Mouse (Mus musculus) hindbrain, postnatal 0 days (tissue): ENCODE measurements at regions not wholly inside any gene's neighbourhood (a gene's known extent, or its start where the extent isn't known, plus 50 kb on each side); places are given as distances from the start of the nearest gene placed in this dataset.

Experiments used
- ATAC-seq: fragments of 200-750 bp; cut with Nextera tagmentation; 2 replicates; pipeline ENCODE4 v1.8.0; 2017; ENCODE audit warnings: mild to moderate bottlenecking, moderate TSS enrichment, moderate library complexity
- DNase-seq: peaks from one replicate; pipeline ENCODE4 v3.0.0-alpha.2; 2015; ENCODE audit warnings: low spot score
- H3K27ac ChIP-seq: fragments of 300-500 bp; sonication (generic); 2 replicates; pipeline ENCODE4 v1.5.1; 2014; ENCODE audit warnings: mild to moderate bottlenecking
- H3K27me3 ChIP-seq: fragments of 300-500 bp; sonication (generic); 2 replicates; pipeline ENCODE4 v1.6.1; 2014; ENCODE audit warnings: low read length, mixed read lengths; ENCODE audit not compliant: insufficient read depth
- H3K36me3 ChIP-seq: fragments of 300-500 bp; sonication (generic); 2 replicates; pipeline ENCODE4 v1.6.1; 2014; ENCODE audit warnings: low read length, mixed read lengths; ENCODE audit not compliant: insufficient read depth
- H3K4me1 ChIP-seq: fragments of 300-500 bp; sonication (generic); 2 replicates; pipeline ENCODE4 v1.6.1; 2014; ENCODE audit warnings: antibody characterized with exemption, low read length, mixed read lengths; ENCODE audit not compliant: insufficient read depth
- H3K4me2 ChIP-seq: fragments of 300-500 bp; sonication (generic); 2 replicates; pipeline ENCODE4 v1.6.1; 2014; ENCODE audit warnings: low read depth, mild to moderate bottlenecking, low read length, moderate library complexity, mixed read lengths
- H3K4me3 ChIP-seq: fragments of 300-500 bp; sonication (generic); 2 replicates; pipeline ENCODE4 v1.5.1; 2014; ENCODE audit warnings: low read length
- H3K9ac ChIP-seq: fragments of 300-500 bp; sonication (generic); replicated peaks from 2 replicates; pipeline ENCODE4 v1.6.1; 2014; ENCODE audit warnings: mild to moderate bottlenecking, low read length, moderate library complexity, mixed read lengths
- H3K9me3 ChIP-seq: fragments of 300-500 bp; sonication (generic); 2 replicates; pipeline ENCODE4 v1.6.1; 2016; ENCODE audit warnings: low read length, mixed read lengths
- CTCF ChIP-seq: IDR thresholded peaks from 2 replicates; pipeline ENCODE4 v1.5.1; 2016; ENCODE audit warnings: antibody characterized with exemption, control low read depth, low read depth
- WGBS: fragments of 180-500 bp; shearing (Covaris S2); extraction: QIAGEN DNeasy Blood & Tissue Kit; methylation state at CpG from one replicate; pipeline ENCODE4 v1.1.7; 2014; 5-methylcytosine and 5-hydroxymethylcytosine counted together

DNA sequence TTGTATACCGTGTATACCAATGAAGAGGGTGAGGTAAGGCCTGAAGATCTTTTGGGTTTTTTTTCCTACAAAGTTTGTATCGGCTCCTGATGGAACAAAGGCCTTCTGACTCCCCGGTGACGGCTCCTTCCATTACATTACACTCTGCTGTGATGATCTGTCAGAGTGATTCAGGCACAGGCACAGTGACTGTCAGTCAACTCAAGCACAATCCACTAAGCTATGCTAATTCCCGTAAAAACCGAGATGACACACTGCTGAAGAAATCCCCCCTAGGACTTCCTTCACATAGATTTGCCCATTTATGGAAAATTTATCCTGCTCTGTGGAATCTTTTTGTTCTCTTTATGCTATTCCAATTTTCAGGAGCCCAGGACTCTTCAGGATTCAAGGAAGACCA, 730.0 kb upstream of the Adgrl2 start:
- 24% methylated on average over 6 of the region's 6 CpGs for WGBS

DNA sequence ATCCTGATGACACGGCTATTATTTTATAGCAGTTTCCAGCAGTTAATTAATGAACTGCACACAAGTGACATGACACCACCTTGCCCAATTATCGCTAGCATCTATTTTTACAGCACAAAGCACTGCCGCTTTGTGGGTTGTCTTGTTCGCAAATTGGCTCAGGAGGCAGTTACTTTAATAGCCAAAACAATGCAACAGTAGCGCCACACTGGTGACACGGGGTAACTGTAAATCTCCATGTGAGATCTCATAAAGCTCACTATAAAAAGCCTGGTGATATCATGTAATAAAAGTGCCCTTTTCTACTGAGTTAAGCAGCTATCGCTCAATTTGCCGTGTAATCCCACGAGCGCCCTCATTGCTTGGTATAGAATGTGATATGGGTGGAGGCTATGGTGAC, 715.4 kb upstream of the Adgrl2 start:
- H3K27ac ChIP-seq, result no peak overlapping the region
- no peaks in the 10 kb centered on the region for H3K36me3 ChIP-seq
- ATAC-seq (0 out of 2 replicates have a peak, but pooled peaks have one; percentile 56), DNase-seq (peak; percentile 56)
- H3K9me3 ChIP-seq, result no peaks in the 10 kb centered on the region
- H3K4me2 ChIP-seq, result peak overlapping the region; percentile 38
- TF ChIP-seq CTCF, result no peak; the same call in 1 of the 2 replicates
- no peak overlapping the region for H3K9ac ChIP-seq
- WGBS, result 67% methylated on average over 10 of the region's 10 CpGs
- no peaks in the 10 kb centered on the region for H3K27me3 ChIP-seq
- H3K4me3 ChIP-seq, result peak overlapping the region; percentile 7; the same call in 1 of the 2 replicates
- no peaks in the 10 kb centered on the region for H3K4me1 ChIP-seq

More for the DNA sequence above, 730.0 kb upstream of the Adgrl2 start:
- Histone ChIP-seq H3K27me3 (no peaks in the 10 kb centered on the region), H3K4me2 (no peak overlapping the region), H3K4me3 (no peak overlapping the region), H3K9me3 (no peaks in the 10 kb centered on the region), H3K4me1 (no peaks in the 10 kb centered on the region), H3K36me3 (no peaks in the 10 kb centered on the region), H3K9ac (no peak overlapping the region), H3K27ac (no peak overlapping the region)
- DNase-seq (no peak), ATAC-seq (no peak)
- TF ChIP-seq CTCF, result no peak

DNA sequence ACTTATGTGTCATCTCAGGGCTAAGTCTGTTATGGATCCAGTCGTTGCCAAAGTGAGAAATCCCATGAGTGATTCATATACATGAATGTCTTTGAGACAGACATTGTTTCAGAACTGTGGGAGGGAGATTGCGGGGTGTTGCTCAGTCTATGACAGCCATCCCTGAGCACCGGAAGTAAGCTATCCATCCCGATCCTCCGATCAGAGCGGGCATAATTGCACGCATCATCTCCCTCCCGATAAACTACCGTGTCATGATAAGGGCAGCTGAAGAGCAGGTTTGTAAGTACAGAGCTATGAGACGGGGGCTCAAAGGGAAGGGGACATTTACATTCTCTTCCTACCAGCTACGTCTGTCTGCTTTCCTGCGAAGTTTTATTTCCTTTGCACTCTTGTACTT, 715.0 kb upstream of the Adgrl2 start:
- Histone ChIP-seq H3K4me3 (peak overlapping the region; percentile 7; the same call in 1 of the 2 replicates), H3K9me3 (no peaks in the 10 kb centered on the region), H3K27me3 (no peaks in the 10 kb centered on the region), H3K4me2 (peak overlapping the region; percentile 38), H3K36me3 (no peaks in the 10 kb centered on the region), H3K4me1 (no peaks in the 10 kb centered on the region), H3K27ac (no peak overlapping the region), H3K9ac (no peak overlapping the region)
- DNase-seq (no peak), ATAC-seq (0 out of 2 replicates have a peak, but pooled peaks have one; percentile 53)
- TF ChIP-seq CTCF, result no peak
- 74% methylated on average over 12 of the region's 12 CpGs for WGBS

DNA sequence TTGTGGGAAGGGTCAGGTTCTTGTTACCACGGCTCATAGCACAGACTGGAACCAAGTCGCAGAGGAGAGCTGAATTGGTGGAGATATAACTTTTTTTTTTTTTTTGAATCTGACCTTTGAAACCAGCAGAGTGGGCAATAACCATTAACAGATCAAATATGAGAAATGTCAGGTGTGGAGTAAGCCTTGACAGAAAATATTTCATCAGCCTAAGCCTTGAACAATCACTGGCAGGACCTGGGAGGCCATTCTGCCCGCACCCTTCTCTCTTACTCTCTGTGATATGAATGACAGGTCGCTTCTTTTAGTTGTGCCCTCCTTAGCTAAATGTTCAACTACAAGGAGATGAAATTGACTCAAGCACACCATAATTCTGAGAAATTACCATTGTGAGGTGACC, 714.1 kb upstream of the Adgrl2 start:
- no peak for DNase-seq
- TF ChIP-seq CTCF, result no peak
- WGBS, result 92% methylated on average over 4 of the region's 4 CpGs
- Histone ChIP-seq H3K9me3 (no peaks in the 10 kb centered on the region), H3K27ac (no peak overlapping the region), H3K36me3 (no peaks in the 10 kb centered on the region), H3K27me3 (no peaks in the 10 kb centered on the region), H3K4me2 (no peak overlapping the region), H3K4me1 (no peaks in the 10 kb centered on the region), H3K4me3 (no peak overlapping the region), H3K9ac (no peak overlapping the region)
- ATAC-seq, result no peak

- H3K9ac ChIP-seq, result no peak overlapping the region
- no peaks in the 10 kb centered on the region for H3K36me3 ChIP-seq
- no peak overlapping the region for H3K4me3 ChIP-seq
- 79% methylated on average over 4 of the region's 4 CpGs for WGBS
- no peak overlapping the region for H3K27ac ChIP-seq
- H3K27me3 ChIP-seq, result no peaks in the 10 kb centered on the region
- ATAC-seq (no peak), DNase-seq (no peak)
- H3K4me2 ChIP-seq, result no peak overlapping the region
- H3K9me3 ChIP-seq, result no peaks in the 10 kb centered on the region
- no peaks in the 10 kb centered on the region for H3K4me1 ChIP-seq
- no peak for TF ChIP-seq CTCF
These were observed 693.2 kb upstream of the Adgrl2 start for GRCm38 (mm10) chr3:149683561-149683960.

GRCm38 (mm10) chr3:149682246-149682645, 691.9 kb upstream of the Adgrl2 start:
- ATAC-seq, result no peak
- no peak overlapping the region for H3K4me2 ChIP-seq
- no peak overlapping the region for H3K9ac ChIP-seq
- H3K36me3 ChIP-seq, result no peaks in the 10 kb centered on the region
- no peak for TF ChIP-seq CTCF
- no peak overlapping the region for H3K4me3 ChIP-seq
- H3K27ac ChIP-seq, result no peak overlapping the region
- no peaks in the 10 kb centered on the region for H3K4me1 ChIP-seq
- WGBS, result 84% methylated on average over 5 of the region's 5 CpGs
- no peak for DNase-seq
- H3K27me3 ChIP-seq, result no peaks in the 10 kb centered on the region
- H3K9me3 ChIP-seq, result no peaks in the 10 kb centered on the region

DNA sequence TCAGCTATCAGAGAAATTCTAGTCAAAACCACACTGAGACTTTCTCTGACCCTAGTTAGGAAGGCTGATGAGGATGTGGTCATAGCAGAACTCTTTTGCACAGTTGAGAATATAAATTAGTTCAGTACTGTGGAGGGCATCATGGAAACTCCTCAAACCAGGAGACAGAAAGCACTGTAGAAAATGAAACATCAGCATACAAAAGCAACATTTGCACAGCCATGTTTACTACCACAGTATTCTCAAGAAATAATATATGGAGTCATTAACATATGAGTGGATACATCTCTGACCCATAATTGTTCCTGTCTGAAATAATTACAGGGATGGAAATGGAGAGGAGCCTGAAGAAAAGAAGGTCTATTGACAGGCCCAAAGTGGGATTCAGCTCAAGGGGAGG, 683.6 kb upstream of the Adgrl2 start:
- ATAC-seq (no peak), DNase-seq (no peak)
- no peak overlapping the region for H3K27ac ChIP-seq
- H3K9ac ChIP-seq, result no peak overlapping the region
- no peak overlapping the region for H3K4me3 ChIP-seq
- H3K4me1 ChIP-seq, result no peaks in the 10 kb centered on the region
- no peak overlapping the region for H3K4me2 ChIP-seq
- TF ChIP-seq CTCF, result no peak
- no peaks in the 10 kb centered on the region for H3K36me3 ChIP-seq
- no peaks in the 10 kb centered on the region for H3K27me3 ChIP-seq
- no peaks in the 10 kb centered on the region for H3K9me3 ChIP-seq
